Mouse (Mus musculus): ENCODE data around the gene Osbpl8.

DNA sequence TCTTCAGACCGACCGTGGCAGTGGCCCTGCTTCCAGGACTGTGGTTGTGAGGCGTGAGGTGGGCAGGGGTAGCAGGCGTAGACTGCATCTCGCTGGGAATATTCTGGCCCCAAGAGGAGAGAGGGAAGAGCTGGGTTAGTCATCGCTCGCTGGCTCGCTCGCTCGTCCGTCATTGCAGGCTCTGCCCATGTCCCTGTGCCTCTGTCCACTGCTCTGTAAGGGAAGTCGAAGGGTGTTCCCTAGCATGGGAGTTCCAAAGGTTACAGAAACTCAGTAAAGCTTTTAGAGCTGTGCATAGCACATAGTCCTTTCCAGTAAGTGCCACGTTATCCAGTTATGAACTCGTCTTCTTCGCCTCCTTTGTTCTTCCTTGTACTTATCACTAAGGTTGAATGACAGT, 107.1 kb downstream of the Osbpl8 start:
- no peak for TF ChIP-seq POLR2A (IDR thresholded peaks at IDR 0.05; ENCODE audit: borderline replicate concordance, low read depth, low read length)
- TF ChIP-seq CTCF (IDR thresholded peaks at IDR 0.05; ENCODE audit: low read depth, low read length): no peak
